Mouse (Mus musculus) CH12.LX (cell line): ENCODE data around the gene Myom1. TPM values are rescaled to one million over a fixed set of nuclear protein-coding genes. Genes with fewer than 3 reads are reported as not detected.

Experiments used
- DNase-seq: peaks from one replicate; pipeline ENCODE4 v3.0.0-alpha.2; 2013; ENCODE audit errors: extremely low read depth
- H3K27ac ChIP-seq: 2 replicates; pipeline ENCODE4 v1.5.1; 2012; ENCODE audit warnings: low read depth, mild to moderate bottlenecking, control low read depth, moderate library complexity; ENCODE audit not compliant: insufficient read depth
- H3K27me3 ChIP-seq: replicated peaks from 2 replicates; pipeline ENCODE3; 2012; ENCODE audit warnings: inconsistent platforms
- H3K36me3 ChIP-seq, 2 experiments: replicated peaks in 1 of 2; 2 replicates each; pipeline versions ENCODE3 to v1.6.1; 2012; ENCODE audit warnings: inconsistent platforms in 1 of 2, low read length in 1 of 2, mild to moderate bottlenecking in 1 of 2, mixed read lengths in 1 of 2, moderate library complexity in 1 of 2; ENCODE audit not compliant: control insufficient read depth in 1 of 2, insufficient read depth in 1 of 2
- H3K4me1 ChIP-seq, 2 experiments: 2 replicates each; pipeline ENCODE4 v1.6.1; 2012; ENCODE audit warnings: inconsistent platforms in 1 of 2, moderate library complexity in 1 of 2; ENCODE audit not compliant: insufficient read depth in 2 of 2, control insufficient read depth in 1 of 2
- H3K4me2 ChIP-seq: 2 replicates; pipeline ENCODE4 v1.6.1; 2012; ENCODE audit warnings: low read depth, mild to moderate bottlenecking, control low read depth; ENCODE audit not compliant: poor library complexity, insufficient read depth, severe bottlenecking
- H3K4me3 ChIP-seq, 3 experiments: fragments of 150-350 bp in 1 of 3; sonication (generic) in 1 of 3; replicated peaks in 1 of 3; 2 replicates each; pipeline versions ENCODE3 to v1.5.1; 2011 to 2012; ENCODE audit warnings: low read depth in 2 of 3, low read length in 2 of 3, mild to moderate bottlenecking in 2 of 3, moderate library complexity in 2 of 3, control low read depth in 1 of 3, improper control_type of control experiment in 1 of 3, inconsistent platforms in 1 of 3, mixed read lengths in 1 of 3; ENCODE audit not compliant: poor library complexity in 1 of 3
- H3K79me2 ChIP-seq: replicated peaks from 2 replicates; pipeline ENCODE4 v1.6.1; 2012; ENCODE audit warnings: mild to moderate bottlenecking, moderate library complexity; ENCODE audit not compliant: control insufficient read depth, poor library complexity, insufficient read depth, severe bottlenecking; ENCODE audit errors: extremely low read depth
- H3K9ac ChIP-seq: 2 replicates; pipeline ENCODE4 v1.6.1; 2012; ENCODE audit warnings: low read depth, mild to moderate bottlenecking, control low read depth, moderate library complexity; ENCODE audit not compliant: insufficient read depth
- H3K9me3 ChIP-seq: replicated peaks from 2 replicates; pipeline ENCODE3; 2012; ENCODE audit warnings: low read length, inconsistent platforms, mixed read lengths
- CHD2 ChIP-seq: IDR thresholded peaks from 2 replicates; pipeline ENCODE4 v1.6.1; 2011; ENCODE audit warnings: low read length, improper control_type of control experiment
- CTCF ChIP-seq, 2 experiments: IDR thresholded peaks in 1 of 2; conservative IDR thresholded peaks in 1 of 2; 2 replicates each; pipeline ENCODE4 v1.5.1; 2011 to 2012; ENCODE audit warnings: low read depth in 2 of 2, low read length in 2 of 2, improper control_type of control experiment in 1 of 2, inconsistent platforms in 1 of 2, mild to moderate bottlenecking in 1 of 2, moderate library complexity in 1 of 2
- E2F4 ChIP-seq: IDR thresholded peaks from 2 replicates; pipeline ENCODE4 v1.6.1; 2011; ENCODE audit warnings: low read depth, low read length, improper control_type of control experiment; ENCODE audit not compliant: insufficient replicate concordance
- EP300 ChIP-seq: IDR thresholded peaks from 2 replicates; pipeline ENCODE4 v1.6.1; 2011; ENCODE audit warnings: low read length, improper control_type of control experiment
- MAFK ChIP-seq: IDR thresholded peaks from 2 replicates; pipeline ENCODE4 v1.6.1; 2011; ENCODE audit warnings: low read length, improper control_type of control experiment; ENCODE audit not compliant: insufficient replicate concordance
- MAX ChIP-seq: IDR thresholded peaks from 2 replicates; pipeline ENCODE4 v1.6.1; 2011; ENCODE audit warnings: low read length, improper control_type of control experiment
- MYC ChIP-seq: IDR thresholded peaks from 2 replicates; pipeline ENCODE4 v1.6.1; 2011; ENCODE audit warnings: low read depth, mild to moderate bottlenecking, improper control_type of control experiment, low read length
- NELFE ChIP-seq: IDR thresholded peaks from 2 replicates; pipeline ENCODE4 v1.6.1; 2011; ENCODE audit warnings: low read depth, low read length, improper control_type of control experiment
- ZC3H11A ChIP-seq: IDR thresholded peaks from 2 replicates; pipeline ENCODE4 v1.6.1; 2012; ENCODE audit warnings: low read depth, mild to moderate bottlenecking, inconsistent platforms, low read length, improper control_type of control experiment
- dilution Hi-C: fragments of 300-500 bp; cut with MboI; formaldehyde crosslinking; loops from 2 replicates; pipeline ENCODE4 v1.14.3; 2020; ENCODE audit warnings: low sequenced_read_pairs; ENCODE audit not compliant: extremely low pct_unique_long_range_greater_than_20kb, extremely low pct_ligation_motif_present
- in situ Hi-C: fragments of 300-500 bp; cut with MboI; formaldehyde crosslinking; loops from 3 replicates; pipeline ENCODE4 v1.14.3; 2019; ENCODE audit warnings: low sequenced_read_pairs, low pct_ligation_motif_present, low pct_unique_long_range_greater_than_20kb, mixed read lengths
- polyA plus RNA-seq: library from polyadenylated mRNA; unstranded; fragments of >175 nt; gene quantifications from 2 replicates; pipeline ENCODE4 v1.2.1, GENCODE M21; 2012; ENCODE audit warnings: low read depth; ENCODE audit not compliant: insufficient read length
- total RNA-seq, 2 experiments: library from RNA; depleted of rRNA; stranded (reverse); fragments of 300-350 nt in 1 of 2; fragments of >200 nt in 1 of 2; gene quantifications; 2 replicates each; pipeline ENCODE4 v1.2.3; 2012 to 2014

Myom1 gene
- total and polyA plus RNA-seq, 3 experiments, result 0.26 to 0.93 (median 0.55) TPM

GRCm38 (mm10) chr17:71136384-71137333 lies 134.2 kb downstream of the Myom1 start:
- no peak overlapping the region for H3K9ac ChIP-seq
- no peaks in the 10 kb centered on the region for H3K36me3 ChIP-seq
- dilution Hi-C loops (no loop called here), in situ Hi-C loops (no loop called here)
- TF ChIP-seq MAFK (no peak), CHD2 (no peak), ZC3H11A (no peak), MAX (no peak), NELFE (no peak), EP300 (no peak)
- H3K4me2 ChIP-seq, result no peak overlapping the region
- no peaks in the 10 kb centered on the region for H3K9me3 ChIP-seq
- H3K79me2 ChIP-seq, result no peaks in the 10 kb centered on the region
- no peak overlapping the region for H3K27ac ChIP-seq
- H3K27me3 ChIP-seq, result no peaks in the 10 kb centered on the region
- H3K4me1 ChIP-seq, result peaks cover 5 to 8% of the 10 kb centered on the region in 2 experiments; a peak in 3 of 4 replicates
- DNase-seq, result no peak
- no peak overlapping the region for H3K4me3 ChIP-seq

- Histone ChIP-seq H3K4me2 (no peak overlapping the region), H3K79me2 (no peaks in the 10 kb centered on the region), H3K4me3 (no peak overlapping the region), H3K27me3 (no peaks in the 10 kb centered on the region), H3K4me1 (peaks cover 5% of the 10 kb centered on the region in 2 experiments; a peak in 3 of 4 replicates), H3K27ac (0 out of 2 replicates have a peak overlapping the region, but pooled peaks have one; percentile 2), H3K9me3 (no peaks in the 10 kb centered on the region), H3K36me3 (no peaks in the 10 kb centered on the region), H3K9ac (no peak overlapping the region)
- no peak for TF ChIP-seq CTCF (conservative IDR thresholded peaks at IDR 0.05 in 1 of 2, IDR thresholded peaks at IDR 0.05 in 1 of 2; ENCODE audit: low read depth in 2 of 2, low read length in 2 of 2)
- in situ Hi-C loops, result no loop called here
- dilution Hi-C loops, result no loop called here
- no peak for DNase-seq
Measured at GRCm38 (mm10) chr17:71137334-71137721, 134.9 kb downstream of the Myom1 start.

- Histone ChIP-seq H3K36me3 (no peaks in the 10 kb centered on the region), H3K4me2 (no peak overlapping the region), H3K9me3 (no peaks in the 10 kb centered on the region)
- dilution Hi-C loops, result no loop called here
- TF ChIP-seq E2F4, result no peak
- TF ChIP-seq MYC, result peak; percentile 32; the same call in 1 of the 2 replicates
- TF ChIP-seq, all 38 proteins: peak for 1
- H3K4me3 ChIP-seq, result no peak overlapping the region
- no peak for DNase-seq
- H3K27me3 ChIP-seq, result no peaks in the 10 kb centered on the region
- no peaks in the 10 kb centered on the region for H3K79me2 ChIP-seq
- H3K9ac ChIP-seq, result no peak overlapping the region
- H3K27ac ChIP-seq, result no peak overlapping the region
- in situ Hi-C loops, result no loop called here
- peaks cover 0 to 3% of the 10 kb centered on the region in 2 experiments; a peak in 2 of 4 replicates for H3K4me1 ChIP-seq
Measured at GRCm38 (mm10) chr17:71142068-71142467, 139.6 kb downstream of the Myom1 start.
